Mouse (Mus musculus) hindbrain, embryonic 16.5 days (tissue): ENCODE measurements around the gene Heatr5a. TPM values are rescaled to one million over a fixed set of nuclear protein-coding genes. Genes with fewer than 3 reads are reported as not detected.

ENCODE experiments used
- ATAC-seq: fragments of 200-750 bp; cut with Nextera tagmentation; 2 replicates; pipeline ENCODE4 v1.8.0; 2017; ENCODE audit warnings: moderate TSS enrichment, moderate library complexity
- H3K27ac ChIP-seq: fragments of 300-500 bp; sonication (generic); 2 replicates; pipeline ENCODE4 v1.5.1; 2014; ENCODE audit warnings: low read depth, mild to moderate bottlenecking, control low read depth, low read length, moderate library complexity
- H3K27me3 ChIP-seq: fragments of 300-500 bp; sonication (generic); replicated peaks from 2 replicates; pipeline ENCODE4 v1.6.1; 2014; ENCODE audit warnings: low read length; ENCODE audit not compliant: control insufficient read depth, insufficient read depth
- H3K36me3 ChIP-seq: fragments of 300-500 bp; sonication (generic); 2 replicates; pipeline ENCODE4 v1.6.1; 2014; ENCODE audit warnings: mild to moderate bottlenecking, low read length, moderate library complexity, mixed read lengths; ENCODE audit not compliant: control insufficient read depth, insufficient read depth
- H3K4me1 ChIP-seq: fragments of 300-500 bp; sonication (generic); 2 replicates; pipeline ENCODE4 v1.6.1; 2014; ENCODE audit warnings: low read depth, low read length; ENCODE audit not compliant: control insufficient read depth, insufficient read depth
- H3K4me2 ChIP-seq: fragments of 300-500 bp; sonication (generic); 2 replicates; pipeline ENCODE4 v1.6.1; 2014; ENCODE audit warnings: mild to moderate bottlenecking, low read length, control low read depth, moderate library complexity
- H3K4me3 ChIP-seq: fragments of 300-500 bp; sonication (generic); 2 replicates; pipeline ENCODE4 v1.5.1; 2014; ENCODE audit warnings: mild to moderate bottlenecking, low read length, control low read depth, moderate library complexity
- H3K9ac ChIP-seq: fragments of 300-500 bp; sonication (generic); 2 replicates; pipeline ENCODE4 v1.6.1; 2014; ENCODE audit warnings: low read depth, mild to moderate bottlenecking, control low read depth, low read length, moderate library complexity
- H3K9me3 ChIP-seq: fragments of 300-500 bp; sonication (generic); 2 replicates; pipeline ENCODE4 v1.6.1; 2014; ENCODE audit warnings: mild to moderate bottlenecking, low read length, moderate library complexity; ENCODE audit not compliant: control insufficient read depth
- WGBS: fragments of 180-500 bp; shearing (Covaris S2); extraction: QIAGEN DNeasy Blood & Tissue Kit; methylation state at CpG from one replicate; pipeline ENCODE4 v1.1.7; 2014; 5-methylcytosine and 5-hydroxymethylcytosine counted together
- polyA plus RNA-seq: library from polyadenylated mRNA; unstranded; fragments of >200 nt; fragmentation: Nextera tagmentation; extraction: Ambion mirVana; gene quantifications from 2 replicates; pipeline ENCODE4 v1.2.1, GENCODE M21; 2015

Gene Heatr5a
- polyA plus RNA-seq, 1 experiment from 2014 or later = 5.0 TPM

DNA sequence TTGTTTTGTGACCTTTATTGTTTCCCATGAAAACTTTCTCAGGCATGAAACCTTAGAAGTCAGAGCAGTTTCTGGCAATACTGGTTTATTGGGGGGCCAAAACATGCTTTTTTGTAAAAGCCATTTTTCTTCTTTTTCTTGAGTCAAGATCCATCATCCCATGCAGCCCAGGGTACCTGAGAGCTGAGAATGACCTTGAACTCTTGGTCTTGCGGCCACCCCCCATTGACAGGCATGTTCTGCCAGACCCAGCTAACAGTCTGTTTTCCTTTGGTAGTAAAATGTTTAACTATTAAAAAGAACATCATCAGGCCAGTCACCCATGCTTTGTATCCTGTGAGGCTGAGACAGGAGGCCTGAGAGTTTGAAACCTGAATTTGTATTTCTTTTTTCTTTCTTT, 125.9 kb downstream of the Heatr5a start:
- Histone ChIP-seq H3K4me3 (peak overlapping the region; percentile 64), H3K9me3 (no peaks in the 10 kb centered on the region), H3K4me2 (peak overlapping the region; percentile 81), H3K36me3 (no peaks in the 10 kb centered on the region), H3K9ac (no peak overlapping the region), H3K4me1 (peaks cover 6% of the 10 kb centered on the region; the same call in 1 of the 2 replicates), H3K27me3 (no peaks in the 10 kb centered on the region), H3K27ac (no peak overlapping the region; the same call in 1 of the 2 replicates)
- 21% methylated on average over 1 of the region's 1 CpGs for WGBS
- ATAC-seq = peak; percentile 57

DNA sequence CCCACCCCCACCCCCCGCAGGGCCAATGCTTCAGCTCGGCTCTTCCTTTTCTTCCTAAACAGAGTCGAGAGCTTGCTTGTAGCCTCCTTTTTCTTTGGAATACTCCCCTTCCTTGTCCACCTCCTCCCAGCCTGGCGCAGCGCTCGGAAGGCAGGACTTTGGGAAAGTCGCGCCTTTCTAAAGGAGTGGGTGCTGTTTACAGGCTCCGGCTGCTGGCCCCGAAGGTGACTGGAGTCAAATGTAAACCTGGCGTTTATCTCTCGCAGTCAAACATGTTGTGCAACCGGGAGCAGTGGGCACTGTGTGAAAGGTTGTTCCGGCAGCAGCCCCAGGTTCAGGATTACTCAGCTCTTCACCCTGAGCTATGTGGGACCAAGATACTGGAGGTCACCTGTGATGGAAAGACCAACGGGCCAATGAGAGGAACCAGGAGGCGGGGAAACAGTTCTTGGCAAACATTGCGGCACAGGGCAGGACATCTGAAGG, 126.3 kb downstream of the Heatr5a start:
- Histone ChIP-seq H3K27ac (peak overlapping the region; percentile 80), H3K4me1 (peaks cover 6% of the 10 kb centered on the region; the same call in 1 of the 2 replicates), H3K9me3 (no peaks in the 10 kb centered on the region), H3K9ac (peak overlapping the region; percentile 71), H3K36me3 (no peaks in the 10 kb centered on the region), H3K4me3 (peak overlapping the region; percentile 64), H3K27me3 (no peaks in the 10 kb centered on the region), H3K4me2 (peak overlapping the region; percentile 81)
- peak; percentile 98 for ATAC-seq
- under 1% methylated on average over 17 of the region's 17 CpGs for WGBS

DNA sequence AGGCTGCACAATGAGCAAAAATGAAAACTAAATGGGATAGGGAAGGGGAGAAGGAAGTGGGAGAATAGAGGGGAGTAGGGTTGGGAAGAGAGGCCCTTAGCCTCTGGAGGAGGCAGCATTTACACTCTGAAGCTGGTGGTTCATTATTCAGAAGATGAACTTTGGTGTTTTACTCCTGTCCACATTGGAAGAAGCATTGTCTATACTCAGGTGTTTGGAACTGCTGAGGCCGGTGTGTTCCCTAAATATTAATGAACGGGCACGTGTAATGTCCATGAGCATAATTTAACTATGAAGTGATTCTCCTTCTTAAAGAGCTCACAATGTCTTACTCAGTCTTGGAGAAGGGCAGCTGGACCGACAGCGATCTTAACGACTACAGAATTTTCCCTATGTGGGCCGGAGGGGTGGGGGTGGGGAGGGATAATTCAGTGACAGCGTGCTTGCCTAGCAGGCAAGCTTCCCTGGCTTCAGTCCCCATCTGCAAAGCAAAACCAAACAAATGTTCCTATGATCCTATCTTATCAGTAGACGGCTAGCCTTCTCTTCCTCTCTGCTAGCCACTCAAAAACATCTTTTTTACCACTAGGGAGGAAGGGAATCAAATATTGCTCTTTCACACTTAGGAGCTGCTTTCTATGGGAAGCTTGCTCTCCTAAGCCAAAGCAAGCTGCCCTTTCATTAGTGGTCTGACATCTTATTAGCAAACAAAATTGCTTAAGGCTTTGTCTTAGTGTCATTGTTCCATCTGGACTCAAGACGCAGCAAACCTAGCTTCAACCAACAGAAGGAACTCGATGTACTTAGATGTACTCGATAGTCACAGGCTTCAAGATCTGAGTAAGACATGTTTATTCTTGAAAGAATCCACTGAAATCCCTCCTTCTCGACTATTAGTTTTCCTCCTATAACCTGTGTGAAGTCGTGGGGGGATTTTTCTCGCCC, 127.3 kb downstream of the Heatr5a start:
- H3K4me2 ChIP-seq = peak overlapping the region; percentile 81
- H3K27me3 ChIP-seq = no peaks in the 10 kb centered on the region
- peaks cover 6% of the 10 kb centered on the region; the same call in 1 of the 2 replicates for H3K4me1 ChIP-seq
- H3K9ac ChIP-seq = peak overlapping the region; percentile 71; the same call in 1 of the 2 replicates
- no peaks in the 10 kb centered on the region for H3K9me3 ChIP-seq
- ATAC-seq = no peak
- H3K36me3 ChIP-seq = no peaks in the 10 kb centered on the region
- H3K4me3 ChIP-seq = peak overlapping the region; percentile 64
- WGBS = 36% methylated on average over 15 of the region's 15 CpGs
- peak overlapping the region; percentile 80; the same call in 1 of the 2 replicates for H3K27ac ChIP-seq

DNA sequence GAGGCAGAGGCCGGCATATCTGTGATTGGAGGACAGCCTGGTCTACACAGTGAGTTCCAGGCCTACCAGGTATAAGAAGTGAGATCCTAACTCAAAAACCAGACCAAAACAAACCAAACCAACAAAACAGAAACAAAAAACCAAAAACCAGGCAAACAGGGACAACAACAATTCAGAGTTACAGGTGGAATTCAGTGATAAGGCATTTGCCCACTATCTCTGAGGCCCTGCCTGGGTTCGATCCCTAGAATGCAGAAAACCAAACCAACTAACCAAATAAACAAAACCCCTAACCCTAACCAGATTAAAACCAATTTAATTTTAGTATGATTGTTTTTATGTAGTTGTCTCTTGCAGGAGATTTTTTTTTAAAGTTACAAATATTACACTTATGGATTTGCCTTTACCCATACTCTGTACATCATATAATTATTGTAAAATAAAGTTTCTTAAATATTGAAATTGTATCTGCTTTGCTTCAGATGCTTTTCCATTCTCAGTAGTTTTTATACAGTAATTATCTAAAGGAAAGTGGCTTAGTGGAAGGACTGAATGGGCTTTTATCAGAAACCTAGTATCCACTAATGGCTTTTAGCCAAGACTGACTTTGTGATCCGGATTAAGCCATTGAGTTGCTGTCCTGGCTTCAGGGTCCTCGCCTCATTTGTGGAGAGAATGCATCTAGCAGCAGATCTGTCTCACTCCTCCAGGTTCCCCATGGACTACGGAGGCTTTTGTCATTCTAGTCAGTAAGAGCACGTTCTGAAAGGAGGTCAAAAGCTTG, 128.8 kb downstream of the Heatr5a start:
- no peak overlapping the region for H3K4me2 ChIP-seq
- H3K4me3 ChIP-seq = no peak overlapping the region
- no peak for ATAC-seq
- H3K36me3 ChIP-seq = no peaks in the 10 kb centered on the region
- 57% methylated on average over 6 of the region's 6 CpGs for WGBS
- no peak overlapping the region for H3K27ac ChIP-seq
- H3K4me1 ChIP-seq = peaks cover 6% of the 10 kb centered on the region; the same call in 1 of the 2 replicates
- H3K9ac ChIP-seq = no peak overlapping the region
- no peaks in the 10 kb centered on the region for H3K9me3 ChIP-seq
- no peaks in the 10 kb centered on the region for H3K27me3 ChIP-seq

DNA sequence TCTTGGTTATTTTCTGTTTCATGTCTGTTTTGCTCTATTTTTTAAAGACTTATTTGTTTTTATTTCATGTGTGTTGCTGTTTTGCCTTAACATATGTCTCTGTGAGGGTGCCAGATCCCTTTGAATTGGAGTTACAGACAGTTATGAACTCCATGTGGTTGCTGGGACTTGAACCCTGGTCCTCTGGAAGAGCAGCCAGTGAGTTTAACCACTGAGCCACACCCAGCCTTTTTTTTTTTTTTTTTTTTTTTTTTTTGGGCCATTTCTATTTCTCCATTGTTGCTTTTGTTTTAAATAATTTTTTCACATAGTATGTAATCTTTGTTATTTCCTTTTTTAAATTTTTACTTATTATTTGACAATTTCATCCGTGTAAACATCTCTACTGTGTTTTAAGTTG, 131.3 kb downstream of the Heatr5a start:
- Histone ChIP-seq H3K27me3 (no peaks in the 10 kb centered on the region), H3K4me1 (peaks cover 6% of the 10 kb centered on the region; the same call in 1 of the 2 replicates), H3K9ac (no peak overlapping the region), H3K4me3 (no peak overlapping the region), H3K4me2 (no peak overlapping the region), H3K36me3 (no peaks in the 10 kb centered on the region), H3K27ac (no peak overlapping the region), H3K9me3 (no peaks in the 10 kb centered on the region)
- WGBS = 91% methylated on average over 1 of the region's 1 CpGs
- no peak for ATAC-seq

DNA sequence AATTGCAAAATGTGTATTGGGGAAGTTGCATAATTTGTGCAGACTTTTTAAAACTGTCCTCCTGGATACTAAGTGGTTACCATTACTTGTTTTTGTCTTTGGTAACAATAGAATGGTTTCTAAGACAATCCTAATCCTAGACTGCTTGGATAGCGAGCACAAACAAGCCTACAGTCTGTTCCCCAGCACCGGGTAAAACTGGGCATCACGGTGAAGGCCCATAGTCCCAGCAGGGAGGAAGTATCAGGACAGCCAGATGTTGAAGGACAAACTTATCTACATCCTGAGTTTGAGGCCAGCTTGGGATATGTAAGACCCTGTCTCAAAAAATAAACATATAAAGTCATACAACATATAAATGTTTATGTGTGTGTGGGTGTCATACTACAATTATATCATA, 135.9 kb downstream of the Heatr5a start:
- Histone ChIP-seq H3K4me3 (no peak overlapping the region), H3K27ac (no peak overlapping the region), H3K9ac (no peak overlapping the region), H3K4me2 (no peak overlapping the region), H3K9me3 (no peaks in the 10 kb centered on the region), H3K27me3 (no peaks in the 10 kb centered on the region), H3K36me3 (no peaks in the 10 kb centered on the region), H3K4me1 (peaks cover 3% of the 10 kb centered on the region; the same call in 1 of the 2 replicates)
- 69% methylated on average over 3 of the region's 3 CpGs for WGBS
- ATAC-seq = no peak

DNA sequence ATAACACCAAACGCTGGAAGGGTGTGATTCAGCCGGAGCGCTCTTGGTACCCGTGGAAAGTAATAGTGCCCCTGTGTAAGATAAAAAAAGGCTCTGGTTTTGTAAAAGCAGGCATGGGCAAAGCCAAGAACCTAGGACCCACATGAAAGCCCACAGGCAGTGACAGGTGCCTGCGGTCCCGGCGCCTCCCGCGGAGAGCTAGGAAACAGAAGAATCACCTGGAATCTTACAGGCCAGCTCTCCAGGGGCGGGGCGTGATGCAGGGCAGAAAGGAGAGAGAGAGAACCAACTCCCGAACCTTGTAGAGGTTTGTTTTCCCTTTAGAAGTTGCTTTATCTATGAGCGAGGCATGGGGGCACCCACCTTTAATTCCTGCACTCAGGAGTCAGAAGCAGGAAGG, 139.2 kb downstream of the Heatr5a start:
- Histone ChIP-seq H3K9ac (no peak overlapping the region), H3K4me2 (no peak overlapping the region), H3K36me3 (no peaks in the 10 kb centered on the region), H3K9me3 (no peaks in the 10 kb centered on the region), H3K27ac (no peak overlapping the region), H3K4me1 (peaks cover 17% of the 10 kb centered on the region), H3K27me3 (no peaks in the 10 kb centered on the region), H3K4me3 (no peak overlapping the region)
- 82% methylated on average over 13 of the region's 13 CpGs for WGBS
- ATAC-seq = no peak

DNA sequence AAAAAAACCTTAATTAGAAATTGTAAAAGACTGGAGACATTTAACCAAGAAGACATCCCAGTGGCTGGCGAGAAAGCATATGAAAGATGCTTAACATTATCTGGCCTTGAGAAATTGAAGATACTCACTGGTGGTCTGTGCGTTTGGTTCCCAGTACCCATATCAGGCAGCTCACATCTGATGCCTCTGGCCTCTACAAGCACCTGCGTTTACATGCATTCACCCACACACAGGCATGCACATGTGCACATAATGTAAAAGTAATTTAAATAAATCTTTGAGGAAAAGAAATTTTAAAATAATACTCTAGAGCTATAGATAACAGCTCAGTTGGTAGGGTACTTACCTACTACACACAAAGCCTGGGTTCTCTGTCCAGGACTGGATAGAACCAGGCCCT, 139.8 kb downstream of the Heatr5a start:
- no peaks in the 10 kb centered on the region for H3K9me3 ChIP-seq
- H3K4me2 ChIP-seq = no peak overlapping the region
- H3K27ac ChIP-seq = no peak overlapping the region
- no peak overlapping the region for H3K9ac ChIP-seq
- H3K4me1 ChIP-seq = peaks cover 19% of the 10 kb centered on the region
- ATAC-seq = no peak
- no peaks in the 10 kb centered on the region for H3K36me3 ChIP-seq
- no peaks in the 10 kb centered on the region for H3K27me3 ChIP-seq
- H3K4me3 ChIP-seq = no peak overlapping the region
- WGBS = 96% methylated on average over 3 of the region's 3 CpGs

DNA sequence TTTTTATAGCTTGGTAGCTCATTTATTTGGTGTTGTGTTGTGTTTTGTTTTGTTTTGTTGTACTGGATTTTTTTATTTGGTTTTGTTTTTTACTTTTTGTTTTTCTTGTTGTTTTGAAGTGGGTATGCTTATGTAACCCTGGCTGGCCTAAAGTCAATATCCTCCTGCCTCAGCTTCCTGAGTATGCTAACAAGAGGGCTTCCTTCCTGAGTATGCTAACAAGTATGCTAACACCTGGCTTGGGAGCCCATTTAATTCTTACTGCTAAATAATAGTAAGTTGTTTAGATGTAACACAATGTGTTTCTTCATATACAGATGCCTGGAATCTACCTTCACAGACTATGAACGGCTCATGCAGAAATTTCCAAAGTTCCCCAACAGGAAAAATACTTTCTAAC, 140.4 kb downstream of the Heatr5a start:
- Histone ChIP-seq H3K36me3 (no peaks in the 10 kb centered on the region), H3K4me2 (peak overlapping the region; percentile 64; the same call in 1 of the 2 replicates), H3K4me1 (peaks cover 19% of the 10 kb centered on the region), H3K27ac (no peak overlapping the region), H3K27me3 (no peaks in the 10 kb centered on the region), H3K4me3 (no peak overlapping the region), H3K9ac (no peak overlapping the region), H3K9me3 (no peaks in the 10 kb centered on the region)
- ATAC-seq = no peak
- 85% methylated on average over 1 of the region's 1 CpGs for WGBS
